Mouse (Mus musculus) right cerebral cortex, postnatal 10 days (tissue): ENCODE measurements at regions not wholly inside any gene's neighbourhood (a gene's known extent, or its start where the extent isn't known, plus 50 kb on each side); places are given as distances from the start of the nearest gene placed in this dataset.
A peak's percentile ranks its signal among the peaks of the same experiment; 100 is the strongest.

Source experiments
- DNase-seq, 2 experiments: peaks; one replicate each; pipeline ENCODE4 v3.0.0; 2021; ENCODE audit warnings: low spot score in 2 of 2

GRCm38 (mm10) chr6:16575875-16576274 lies 322.4 kb downstream of the Tfec start:
- DNase-seq: no peak

GRCm38 (mm10) chr6:16572828-16573227 lies 325.4 kb downstream of the Tfec start:
- DNase-seq: peak in 1 of 2 experiments; percentile 19

GRCm38 (mm10) chr6:16551945-16552673 lies 346.1 kb downstream of the Tfec start:
- DNase-seq: no peak

GRCm38 (mm10) chr6:16551131-16551530 lies 347.1 kb downstream of the Tfec start:
- no peak for DNase-seq

GRCm38 (mm10) chr6:16550445-16550844 lies 347.8 kb downstream of the Tfec start:
- DNase-seq: peak; percentile 74 to 75

- DNase-seq: no peak
These were observed 384.2 kb downstream of the Tfec start for GRCm38 (mm10) chr6:16514054-16514453.

GRCm38 (mm10) chr6:16513541-16513940 lies 384.7 kb downstream of the Tfec start:
- no peak for DNase-seq

- no peak for DNase-seq
These were observed 394.4 kb downstream of the Tfec start for GRCm38 (mm10) chr6:16503836-16504235.

GRCm38 (mm10) chr6:16487015-16487630 lies 411.1 kb downstream of the Tfec start:
- DNase-seq: peak; percentile 58 to 77

- no peak for DNase-seq
These were observed 414.9 kb downstream of the Tfec start for GRCm38 (mm10) chr6:16483295-16483694.

- DNase-seq: no peak
These were observed 429.4 kb downstream of the Tfec start for GRCm38 (mm10) chr6:16468693-16469375.

GRCm38 (mm10) chr6:16458279-16458678 lies 440.0 kb downstream of the Tfec start:
- DNase-seq: peak in 1 of 2 experiments; percentile 39
